Mouse (Mus musculus): ENCODE measurements around the gene Ssh1. TPM values are rescaled to one million over a fixed set of nuclear protein-coding genes. Genes with fewer than 3 reads are reported as not detected.
A peak's percentile ranks its signal among the peaks of the same experiment; 100 is the strongest.

The Ssh1 gene
- total RNA-seq, 2 experiments from 2014 or later = 11.1 to 11.2 TPM

GRCm38 (mm10) chr5:113930648-113931609 lies 62.8 kb downstream of the Ssh1 start:
- peak; percentile 62 for DNase-seq

- DNase-seq = peak; percentile 50
Measured at GRCm38 (mm10) chr5:113929950-113930647, 63.6 kb downstream of the Ssh1 start.

GRCm38 (mm10) chr5:113929526-113929925 lies 64.2 kb downstream of the Ssh1 start:
- DNase-seq = no peak

- no peak for DNase-seq
Measured at GRCm38 (mm10) chr5:113924608-113925007, 69.1 kb downstream of the Ssh1 start.

GRCm38 (mm10) chr5:113921310-113922166 lies 72.2 kb downstream of the Ssh1 start:
- no peak for DNase-seq

- no peak for DNase-seq
Measured at GRCm38 (mm10) chr5:113919060-113919459, 74.6 kb downstream of the Ssh1 start.

GRCm38 (mm10) chr5:113918654-113919053 lies 75.0 kb downstream of the Ssh1 start:
- no peak for DNase-seq

- no peak for DNase-seq
Measured at GRCm38 (mm10) chr5:113910705-113911104, 83.0 kb downstream of the Ssh1 start.

- DNase-seq = no peak
Measured at GRCm38 (mm10) chr5:113910065-113910701, 83.5 kb downstream of the Ssh1 start.

GRCm38 (mm10) chr5:113908592-113909441 lies 84.9 kb downstream of the Ssh1 start, which contains the start of gene Coro1c:
Coro1c (minus strand) TSS chr5:113908758.
- DNase-seq = peak; percentile 100

GRCm38 (mm10) chr5:113907786-113908567 lies 85.7 kb downstream of the Ssh1 start:
- DNase-seq = peak; percentile 56

- no peak for DNase-seq
Measured at GRCm38 (mm10) chr5:113906958-113907735, 86.5 kb downstream of the Ssh1 start.

- no peak for DNase-seq
Measured at GRCm38 (mm10) chr5:113904987-113905386, 88.7 kb downstream of the Ssh1 start.

GRCm38 (mm10) chr5:113902983-113903382 lies 90.7 kb downstream of the Ssh1 start:
- DNase-seq = no peak

- no peak for DNase-seq
Measured at GRCm38 (mm10) chr5:113902017-113902416, 91.7 kb downstream of the Ssh1 start.

- DNase-seq = no peak
Measured at GRCm38 (mm10) chr5:113901074-113901571, 92.6 kb downstream of the Ssh1 start.

GRCm38 (mm10) chr5:113899543-113899942 lies 94.2 kb downstream of the Ssh1 start:
- no peak for DNase-seq

- no peak for DNase-seq
Measured at GRCm38 (mm10) chr5:113892005-113892404, 101.7 kb downstream of the Ssh1 start.

- no peak for DNase-seq
Measured at GRCm38 (mm10) chr5:113890874-113891273, 102.8 kb downstream of the Ssh1 start.

Data from gastrocnemius, postnatal 10 days (tissue).